Mouse (Mus musculus) telencephalon, adult 2 months (tissue): ENCODE results near the gene Wdr76.
"Not testable (repeated sequence)": the region's sequence is repeated elsewhere in the genome, so short reads cannot be mapped to it uniquely, and the experiment has no call there.

Experiments used
- DNase-seq: peaks from one replicate; pipeline ENCODE4 v3.0.0-alpha.2; 2011; ENCODE audit warnings: low read depth, low spot score

Wdr76 gene

GRCm38 (mm10) chr2:121518711-121519110, 12.2 kb downstream of the Wdr76 start:
- DNase-seq: not testable (repeated sequence)

DNA sequence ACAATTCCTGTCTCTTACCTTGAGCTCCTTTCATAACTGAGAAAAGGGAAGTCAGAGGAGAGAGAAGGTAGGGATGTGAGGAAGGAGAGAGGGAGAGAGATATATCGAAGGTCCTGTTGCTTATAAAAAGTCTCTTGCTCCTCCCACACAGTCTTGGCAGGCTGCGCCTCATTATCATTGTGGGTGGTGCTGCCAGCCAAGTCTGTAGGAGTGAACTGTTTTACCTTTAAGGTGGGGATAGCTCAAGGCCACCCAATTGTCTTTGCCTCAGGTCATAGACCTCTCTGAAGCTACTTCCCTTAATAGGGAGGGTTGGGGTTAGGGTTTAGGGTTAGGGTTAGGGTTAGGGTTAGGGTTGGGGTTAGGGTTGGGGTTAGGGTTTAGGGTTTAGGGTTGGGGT, 15.5 kb downstream of the Wdr76 start:
- peak; percentile 57 for DNase-seq

DNA sequence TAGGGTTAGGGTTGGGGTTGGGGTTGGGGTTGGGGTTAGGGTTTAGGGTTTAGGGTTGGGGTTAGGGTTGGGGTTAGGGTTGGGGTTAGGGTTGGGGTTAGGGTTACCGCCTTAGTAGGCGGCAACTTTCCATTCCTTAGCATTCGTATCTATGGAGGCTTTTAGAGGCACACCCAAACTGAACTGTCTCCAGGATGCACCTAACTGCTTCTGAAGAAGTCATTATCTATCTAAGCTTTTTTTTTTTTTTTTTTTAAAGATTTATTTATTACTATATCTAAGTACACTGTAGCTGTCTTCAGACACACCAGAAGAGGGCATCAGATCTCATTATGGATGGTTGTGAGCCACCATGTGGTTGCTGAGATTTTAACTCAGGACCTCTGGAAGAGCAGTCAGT, 16.3 kb downstream of the Wdr76 start:
- DNase-seq: not testable (repeated sequence)

GRCm38 (mm10) chr2:121525056-121525455, 18.5 kb downstream of the Wdr76 start:
- peak; percentile 70 for DNase-seq

DNA sequence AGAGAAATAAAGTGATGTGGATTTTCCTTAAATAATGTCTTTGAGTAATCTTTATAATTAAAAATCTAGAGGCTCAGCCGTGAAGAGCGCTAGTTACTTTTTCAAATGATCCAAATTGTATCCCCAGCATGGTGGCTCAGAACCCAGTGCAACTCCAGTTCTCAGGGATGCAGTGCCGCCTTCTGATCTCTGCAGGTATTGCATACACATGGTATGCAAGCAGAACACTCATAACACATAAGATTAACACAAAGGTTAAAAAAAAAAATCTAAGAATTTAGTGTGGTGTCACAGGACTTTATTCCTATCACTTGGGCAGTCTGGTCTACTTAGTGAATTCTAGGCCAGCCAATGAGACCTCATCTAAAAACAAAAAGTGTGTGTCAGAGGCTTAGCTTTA, 38.3 kb downstream of the Wdr76 start:
- DNase-seq: no peak

DNA sequence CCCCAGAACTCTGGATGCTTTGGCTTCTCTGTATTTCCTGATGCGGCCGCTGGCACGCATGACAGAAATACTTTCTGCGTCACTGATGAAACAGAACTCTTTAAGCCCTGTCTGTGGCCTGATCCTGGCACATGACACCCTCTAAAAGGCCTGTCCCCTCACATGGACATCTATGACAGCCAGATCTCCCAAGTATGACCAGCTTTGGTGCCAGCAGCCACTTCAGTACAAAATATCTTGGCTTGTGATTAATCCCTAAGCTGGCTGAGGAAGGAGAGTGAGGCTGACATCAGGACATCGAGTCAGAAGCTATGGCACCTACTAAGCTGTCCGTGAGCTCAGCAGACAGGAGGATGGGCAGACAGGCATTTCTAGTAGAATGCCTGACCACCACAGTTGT, 43.1 kb downstream of the Wdr76 start:
- no peak for DNase-seq

DNA sequence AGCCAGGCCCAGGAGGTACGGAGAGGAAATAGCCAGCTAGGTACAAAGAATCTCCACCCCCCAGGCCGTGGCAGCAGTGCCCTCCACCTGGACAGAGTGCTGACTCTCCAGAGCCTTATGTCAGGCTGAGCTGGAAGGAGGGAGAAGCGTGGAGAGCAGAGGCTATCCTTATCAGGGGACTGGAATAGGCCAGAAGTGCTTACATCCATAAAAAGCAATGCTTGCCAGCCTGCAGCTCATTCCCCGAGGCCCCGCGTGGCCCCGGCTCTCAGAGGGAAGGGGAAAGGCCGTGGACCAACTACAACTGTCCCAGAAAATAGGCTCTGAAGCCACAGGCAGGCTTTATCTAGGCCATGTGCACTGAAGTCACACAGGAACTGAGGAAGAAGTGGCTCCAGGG, 44.7 kb downstream of the Wdr76 start:
- DNase-seq: no peak

DNA sequence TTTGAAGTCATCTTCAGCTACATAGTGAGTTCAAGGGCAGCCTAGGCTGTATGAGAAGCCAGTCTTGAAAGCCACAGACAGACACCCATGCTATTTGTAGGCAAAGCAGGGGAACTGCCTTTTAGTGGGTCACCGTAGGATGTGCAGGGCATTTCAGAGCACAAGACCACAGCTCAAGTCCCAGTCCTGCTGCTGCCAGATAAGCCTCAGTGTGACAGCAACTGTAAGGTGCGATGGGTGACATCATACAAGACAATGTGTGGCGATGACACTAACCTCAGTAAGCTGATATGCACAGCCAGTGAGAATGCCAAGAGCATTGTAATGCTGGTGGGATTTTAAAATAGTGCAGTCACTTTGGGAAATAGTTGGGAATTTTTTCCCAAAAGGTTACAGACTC, 56.6 kb downstream of the Wdr76 start:
- no peak for DNase-seq

GRCm38 (mm10) chr2:121565911-121566310, 59.4 kb downstream of the Wdr76 start:
- DNase-seq: no peak

GRCm38 (mm10) chr2:121570049-121570448, 63.5 kb downstream of the Wdr76 start:
- DNase-seq: no peak

DNA sequence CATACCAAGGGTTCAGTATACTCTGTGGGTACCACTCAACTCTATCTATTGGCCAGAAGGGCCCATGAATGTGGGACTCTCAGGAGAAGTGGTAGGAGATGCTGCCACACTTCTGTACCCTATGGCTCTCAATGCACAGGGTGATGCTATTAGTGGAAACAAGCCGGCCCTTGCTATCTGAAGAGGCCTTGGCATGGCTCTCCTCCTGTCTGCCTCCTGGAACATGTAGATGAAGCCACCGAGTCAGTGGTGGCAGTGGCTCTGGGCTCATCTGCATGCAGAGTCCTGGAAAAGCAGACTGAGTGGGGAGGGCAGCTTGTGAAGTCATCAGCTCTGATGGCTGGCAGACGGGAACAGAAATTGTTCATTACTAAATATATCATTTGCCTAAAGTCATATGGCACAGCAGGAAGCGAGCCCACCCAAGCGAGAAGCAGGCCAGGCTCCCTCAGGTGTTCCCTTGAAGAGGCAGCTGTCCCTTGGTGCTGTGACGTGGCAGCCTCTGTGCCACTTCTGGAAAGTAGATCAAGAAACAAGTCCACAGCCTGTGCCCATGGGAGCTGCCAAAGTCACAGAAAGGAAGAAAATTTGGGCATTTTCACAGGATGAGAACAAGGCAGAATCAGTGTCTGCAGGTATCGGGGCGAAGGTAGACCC, 64.6 kb downstream of the Wdr76 start:
- DNase-seq: peak; percentile 34

DNA sequence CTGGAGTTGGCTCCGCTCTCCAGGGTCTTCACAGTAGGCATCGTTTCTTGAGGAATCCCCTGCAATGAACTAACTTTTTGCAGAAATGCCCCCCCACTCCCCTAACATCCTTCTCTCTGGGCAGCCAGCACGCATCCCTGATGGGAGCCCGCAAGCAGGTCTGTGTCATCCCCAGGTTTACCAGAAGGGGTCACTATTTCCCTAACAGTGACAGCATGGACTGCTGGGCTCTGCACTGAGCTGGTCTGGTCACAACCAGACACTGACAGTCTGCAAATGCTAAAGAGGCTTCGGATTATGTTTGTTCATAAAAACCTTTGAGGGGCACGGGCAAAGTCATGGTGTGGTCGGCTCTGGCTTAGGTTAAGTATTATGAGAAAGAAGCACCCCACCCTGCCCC, 65.3 kb downstream of the Wdr76 start:
- DNase-seq: peak; percentile 58

DNA sequence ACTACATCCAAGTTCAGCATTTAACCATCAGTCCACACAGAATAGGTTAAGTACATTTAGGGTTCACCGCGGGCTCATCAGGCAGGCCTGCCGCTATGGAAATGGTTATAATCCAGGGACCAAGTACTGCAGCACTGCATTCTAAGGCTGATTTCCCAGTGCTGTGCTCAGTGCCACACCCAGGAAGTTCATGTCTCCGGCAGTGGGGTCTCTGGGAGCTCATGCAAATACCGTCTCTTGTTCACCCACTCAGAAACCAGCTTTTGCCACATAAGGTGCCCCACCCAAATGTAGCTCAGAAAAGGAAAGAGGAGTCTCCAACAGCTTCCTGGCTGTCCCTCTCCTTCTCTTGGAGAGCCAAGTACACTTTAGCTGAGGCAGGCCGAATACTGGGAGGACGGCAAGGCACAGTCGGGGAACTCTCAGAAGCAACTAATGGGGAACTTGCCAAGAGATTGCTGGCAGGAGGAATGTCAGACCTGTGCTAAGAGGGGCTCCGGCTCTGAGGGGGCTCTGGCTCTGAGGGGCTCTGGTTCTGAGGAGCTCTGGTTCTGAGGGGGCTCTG, 67.6 kb downstream of the Wdr76 start:
- DNase-seq: no peak

DNA sequence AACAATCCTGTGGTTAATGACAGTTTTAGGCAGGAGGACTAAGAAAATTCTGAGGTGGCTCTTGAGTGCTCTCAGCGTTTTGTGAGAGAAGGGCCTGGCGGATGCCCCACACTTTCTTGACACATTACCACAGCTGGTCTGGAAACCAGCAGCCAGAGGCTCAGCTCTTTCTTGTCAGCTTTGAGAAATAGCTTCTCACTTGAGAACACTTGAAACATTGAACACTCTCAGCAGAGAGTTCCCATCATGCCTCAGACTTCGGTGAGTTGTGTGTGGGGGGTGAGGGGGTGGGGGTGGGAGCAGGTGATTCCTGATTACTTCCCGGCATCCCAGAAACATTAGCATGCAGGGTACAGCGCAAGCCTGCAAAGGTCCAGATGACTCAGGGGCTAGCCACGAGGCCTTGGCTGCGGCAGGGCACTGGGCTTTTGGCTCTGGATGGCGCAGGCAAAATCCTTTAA, 69.2 kb downstream of the Wdr76 start:
- DNase-seq: no peak

- DNase-seq: no peak
Observed at GRCm38 (mm10) chr2:121582809-121583376, 76.4 kb downstream of the Wdr76 start.

DNA sequence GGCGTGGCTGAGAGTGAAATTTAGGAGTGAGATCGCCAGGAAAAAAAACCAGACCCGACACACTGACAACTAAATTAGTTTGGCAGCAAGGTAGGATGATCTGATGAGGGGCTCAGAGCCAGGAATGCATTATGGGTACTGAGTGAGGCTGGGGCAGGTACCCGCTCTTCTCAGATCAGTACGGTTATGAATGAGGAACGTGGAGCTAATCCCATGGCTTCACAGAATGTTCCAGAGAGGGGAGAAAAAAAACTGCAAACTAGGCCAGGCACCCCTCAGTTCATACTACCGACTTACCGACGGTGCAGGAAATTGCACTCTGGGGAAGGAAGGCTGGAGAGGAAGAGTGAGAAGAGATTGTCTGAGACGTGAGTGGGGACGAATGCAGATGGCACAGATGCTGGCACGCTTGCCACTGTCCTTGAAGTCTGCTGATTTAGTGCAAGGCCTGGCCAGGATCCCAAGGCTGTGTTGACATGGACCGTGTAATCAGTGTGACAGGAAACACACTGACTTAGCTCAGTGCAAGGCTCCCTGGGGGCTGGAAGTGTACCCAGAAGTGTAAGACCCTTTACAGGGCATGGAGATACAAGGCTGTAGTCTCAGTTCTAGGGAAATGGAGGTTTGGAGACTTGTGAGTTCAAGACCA, 77.1 kb downstream of the Wdr76 start:
- DNase-seq: no peak

DNA sequence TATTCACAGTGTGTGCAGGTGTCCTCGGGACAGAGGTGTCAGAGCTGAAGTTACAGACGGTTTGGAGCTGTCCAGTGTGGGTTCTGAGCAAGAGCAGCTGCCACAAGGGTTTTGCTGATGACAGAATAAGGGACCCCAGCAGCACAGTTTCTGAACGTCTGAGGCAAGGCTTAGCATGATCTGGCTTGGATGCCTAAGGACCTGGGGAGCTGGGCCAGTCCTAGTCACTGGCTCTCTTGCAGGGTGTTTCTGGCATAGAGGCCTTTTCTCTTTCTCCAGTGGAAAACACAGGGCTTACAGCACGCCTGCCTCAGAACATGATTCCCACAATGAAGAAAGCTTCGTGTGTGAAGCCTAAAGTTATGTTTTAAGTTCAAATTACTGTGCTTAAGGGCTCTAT, 78.2 kb downstream of the Wdr76 start:
- no peak for DNase-seq

DNA sequence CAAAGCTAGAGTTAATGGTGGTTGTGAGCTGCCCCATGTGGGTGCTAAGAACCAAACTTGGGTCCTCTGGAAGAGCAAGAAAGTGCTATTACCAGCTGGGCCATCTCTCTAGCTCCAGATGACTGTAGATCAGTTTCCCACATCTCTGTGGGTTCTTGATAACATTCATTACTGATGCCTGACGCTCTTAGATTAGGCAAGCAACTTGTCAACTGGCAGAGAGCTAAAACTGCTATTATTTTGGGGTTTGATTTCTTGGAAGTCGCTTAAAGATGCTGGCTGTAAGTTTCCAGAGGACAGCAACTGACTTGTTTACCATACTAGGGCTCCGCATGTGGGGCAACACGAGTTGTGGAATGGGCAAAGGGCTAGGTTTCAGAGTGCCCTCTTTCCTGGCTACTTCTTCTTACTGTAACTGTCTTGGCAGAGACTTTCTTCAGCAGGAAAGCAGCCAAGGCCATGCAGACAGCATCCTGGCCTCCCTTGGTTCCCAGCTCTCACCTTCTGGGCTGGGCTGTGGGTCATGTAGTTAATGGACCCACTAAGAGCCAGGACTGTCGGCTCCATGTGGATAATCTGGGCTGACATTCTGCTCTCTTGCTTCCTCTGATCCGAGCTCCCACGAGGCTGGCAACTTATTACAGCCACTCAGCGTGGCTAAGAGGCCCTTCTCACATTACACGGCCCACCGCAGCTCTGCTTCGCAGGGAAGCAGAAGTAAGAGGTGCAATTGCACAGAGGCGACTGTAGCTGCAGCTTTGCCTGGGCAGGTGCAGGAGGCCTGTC, 81.2 kb downstream of the Wdr76 start:
- no peak for DNase-seq

DNA sequence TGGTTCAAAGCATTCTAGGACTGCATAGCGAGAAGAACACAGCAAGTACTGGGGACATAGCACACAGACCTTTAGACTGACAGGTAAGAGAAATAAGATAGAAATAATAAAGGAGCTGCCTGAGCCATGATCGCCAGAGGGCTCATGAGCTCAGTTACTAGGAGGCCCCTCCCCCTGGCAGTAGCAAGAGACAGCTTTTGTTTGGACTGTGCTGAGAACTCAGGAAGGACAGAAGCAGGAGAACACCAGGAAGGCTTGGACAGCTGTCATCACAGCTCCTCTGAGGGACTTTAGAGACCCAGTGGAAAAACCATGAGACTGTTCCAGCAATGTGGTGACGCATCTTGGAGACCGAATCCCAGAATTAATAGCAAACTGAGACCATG, 81.8 kb downstream of the Wdr76 start:
- DNase-seq: no peak

- no peak for DNase-seq
Observed at GRCm38 (mm10) chr2:121594131-121594530, 87.6 kb downstream of the Wdr76 start.
